Mouse (Mus musculus): ENCODE measurements around the gene Zfp281.
A peak's percentile ranks its signal among the peaks of the same experiment; 100 is the strongest.

The Zfp281 gene

GRCm38 (mm10) chr1:136613300-136613751, 11.4 kb upstream of the Zfp281 start:
- no peak for DNase-seq (ENCODE audit: low spot score)

GRCm38 (mm10) chr1:136614748-136615440, 9.8 kb upstream of the Zfp281 start:
- no peak for DNase-seq (ENCODE audit: low spot score)

- DNase-seq (ENCODE audit: low spot score) = no peak
Observed at GRCm38 (mm10) chr1:136617163-136617788, 7.4 kb upstream of the Zfp281 start.

GRCm38 (mm10) chr1:136618570-136618969, 6.1 kb upstream of the Zfp281 start:
- no peak for DNase-seq (ENCODE audit: low spot score)

- DNase-seq (ENCODE audit: low spot score) = peak; percentile 47
Observed at GRCm38 (mm10) chr1:136625019-136625895, 556 bp downstream of the Zfp281 start.

GRCm38 (mm10) chr1:136626141-136626540, 1.4 kb downstream of the Zfp281 start:
- no peak for DNase-seq (ENCODE audit: low spot score)

GRCm38 (mm10) chr1:136626756-136627155, 2.1 kb downstream of the Zfp281 start:
- DNase-seq (ENCODE audit: low spot score) = no peak

GRCm38 (mm10) chr1:136627591-136627990, 2.9 kb downstream of the Zfp281 start:
- DNase-seq (ENCODE audit: low spot score) = no peak

GRCm38 (mm10) chr1:136632891-136633290, 8.2 kb downstream of the Zfp281 start:
- DNase-seq (ENCODE audit: low spot score) = no peak

GRCm38 (mm10) chr1:136635644-136636043, 10.9 kb downstream of the Zfp281 start:
- DNase-seq (ENCODE audit: low spot score) = no peak

GRCm38 (mm10) chr1:136636946-136637345, 12.2 kb downstream of the Zfp281 start:
- no peak for DNase-seq (ENCODE audit: low spot score)

GRCm38 (mm10) chr1:136637696-136638095, 13.0 kb downstream of the Zfp281 start:
- DNase-seq (ENCODE audit: low spot score) = no peak

- DNase-seq (ENCODE audit: low spot score) = no peak
Observed at GRCm38 (mm10) chr1:136638211-136638610, 13.5 kb downstream of the Zfp281 start.

- no peak for DNase-seq (ENCODE audit: low spot score)
Observed at GRCm38 (mm10) chr1:136638699-136639098, 14.0 kb downstream of the Zfp281 start.

- DNase-seq (ENCODE audit: low spot score) = no peak
Observed at GRCm38 (mm10) chr1:136639221-136639620, 14.5 kb downstream of the Zfp281 start.

GRCm38 (mm10) chr1:136642701-136643100, 18.0 kb downstream of the Zfp281 start:
- DNase-seq (ENCODE audit: low spot score) = no peak

- no peak for DNase-seq (ENCODE audit: low spot score)
Observed at GRCm38 (mm10) chr1:136644486-136644885, 19.8 kb downstream of the Zfp281 start.

GRCm38 (mm10) chr1:136645849-136646625, 21.3 kb downstream of the Zfp281 start:
- no peak for DNase-seq (ENCODE audit: low spot score)

- no peak for DNase-seq (ENCODE audit: low spot score)
Observed at GRCm38 (mm10) chr1:136652066-136652465, 27.4 kb downstream of the Zfp281 start.

GRCm38 (mm10) chr1:136653526-136653925, 28.8 kb downstream of the Zfp281 start:
- DNase-seq (ENCODE audit: low spot score) = no peak

- DNase-seq (ENCODE audit: low spot score) = peak; percentile 32
Observed at GRCm38 (mm10) chr1:136654385-136654784, 29.7 kb downstream of the Zfp281 start.

- no peak for DNase-seq (ENCODE audit: low spot score)
Observed at GRCm38 (mm10) chr1:136656619-136657018, 31.9 kb downstream of the Zfp281 start.

All from embryo, embryonic 10 days (tissue).